Mouse (Mus musculus) left cerebral cortex, postnatal 10 days (tissue): ENCODE data around the gene Snx22. TPM values are rescaled to one million over a fixed set of nuclear protein-coding genes. Genes with fewer than 3 reads are reported as not detected.

ENCODE experiments used
- DNase-seq, 2 experiments: peaks; one replicate each; pipeline ENCODE4 v3.0.0; 2021 to 2022; ENCODE audit warnings: low spot score in 2 of 2, mixed read lengths in 1 of 2; ENCODE audit errors: extremely low spot score in 1 of 2
- intact Hi-C: fragments of 180-260 bp; cut with DNase I; formaldehyde crosslinking; loops from one replicate; pipeline ENCODE4 v1.15.1; 2025
- total RNA-seq, 2 experiments: library from RNA; stranded (reverse); gene quantifications; 2 replicates each; pipeline ENCODE4 v1.2.3; 2021

Snx22 gene
- total RNA-seq, 2 experiments from 2014 or later: 4.6 to 4.9 TPM

- DNase-seq: no peak
- intact Hi-C loops: no loop called here
These were observed 8.6 kb upstream of the Snx22 start for GRCm38 (mm10) chr9:66078072-66078471.

- DNase-seq: no peak
- intact Hi-C loops: no loop called here
These were observed 3.2 kb upstream of the Snx22 start for GRCm38 (mm10) chr9:66072754-66073153.

- intact Hi-C loops: no loop called here
- DNase-seq: no peak
These were observed 632 bp upstream of the Snx22 start for GRCm38 (mm10) chr9:66070151-66070550.

- intact Hi-C loops: loop anchor here (5.0 kb wide), 1 partner anchor 53 kb away; no protein-coding TSS in a partner anchor
- DNase-seq: peak in 1 of 2 experiments; percentile 70
These were observed 538 bp downstream of the Snx22 start for GRCm38 (mm10) chr9:66068971-66069391.

GRCm38 (mm10) chr9:66068056-66068455 lies 1.5 kb downstream of the Snx22 start:
- DNase-seq: no peak
- intact Hi-C loops: loop anchor here (5.0 kb wide), 1 partner anchor 54 kb away; no protein-coding TSS in a partner anchor

- intact Hi-C loops: loop anchor here (5.0 kb wide), 1 partner anchor 55 kb away; no protein-coding TSS in a partner anchor
- peak in 1 of 2 experiments; percentile 77 for DNase-seq
These were observed 2.0 kb downstream of the Snx22 start for GRCm38 (mm10) chr9:66067542-66067941.

- DNase-seq: no peak
- intact Hi-C loops: loop anchor here (5.0 kb wide), 1 partner anchor 56 kb away; no protein-coding TSS in a partner anchor
These were observed 2.7 kb downstream of the Snx22 start for GRCm38 (mm10) chr9:66066791-66067190.

GRCm38 (mm10) chr9:66064316-66064715 lies 5.2 kb downstream of the Snx22 start:
- no peak for DNase-seq
- intact Hi-C loops: no loop called here

GRCm38 (mm10) chr9:66063446-66063845 lies 6.1 kb downstream of the Snx22 start:
- DNase-seq: no peak
- intact Hi-C loops: no loop called here

- intact Hi-C loops: no loop called here
These were observed 7.9 kb downstream of the Snx22 start for GRCm38 (mm10) chr9:66061656-66062055.

GRCm38 (mm10) chr9:66060986-66061385 lies 8.5 kb downstream of the Snx22 start:
- intact Hi-C loops: no loop called here
- no peak for DNase-seq

More at GRCm38 (mm10) chr9:66061656-66062055, 7.9 kb downstream of the Snx22 start:
- DNase-seq: no peak

GRCm38 (mm10) chr9:66060308-66060647 lies 9.2 kb downstream of the Snx22 start:
- DNase-seq: no peak
- intact Hi-C loops: no loop called here

GRCm38 (mm10) chr9:66059583-66060307 lies 9.8 kb downstream of the Snx22 start, which contains the start of gene Ppib:
Gene Ppib, plus strand, starts transcription at chr9:66060222.
- intact Hi-C loops: no loop called here

GRCm38 (mm10) chr9:66053620-66054019 lies 15.9 kb downstream of the Snx22 start:
- DNase-seq: no peak
- intact Hi-C loops: no loop called here

More at GRCm38 (mm10) chr9:66059583-66060307, 9.8 kb downstream of the Snx22 start, which contains the start of gene Ppib:
- DNase-seq: peak; percentile 98 to 99

- intact Hi-C loops: no loop called here
- DNase-seq: no peak
These were observed 16.8 kb downstream of the Snx22 start for GRCm38 (mm10) chr9:66052731-66053130.

- no peak for DNase-seq
- intact Hi-C loops: no loop called here
These were observed 18.0 kb downstream of the Snx22 start for GRCm38 (mm10) chr9:66051493-66051892.

- DNase-seq: no peak
- intact Hi-C loops: no loop called here
These were observed 19.5 kb downstream of the Snx22 start for GRCm38 (mm10) chr9:66049931-66050601.

- intact Hi-C loops: no loop called here
- no peak for DNase-seq
These were observed 26.3 kb downstream of the Snx22 start for GRCm38 (mm10) chr9:66043241-66043640.

GRCm38 (mm10) chr9:66042331-66042730 lies 27.2 kb downstream of the Snx22 start:
- no peak for DNase-seq
- intact Hi-C loops: no loop called here

GRCm38 (mm10) chr9:66040801-66041200 lies 28.7 kb downstream of the Snx22 start:
- intact Hi-C loops: no loop called here
- peak in 1 of 2 experiments; percentile 35 for DNase-seq
